Mouse (Mus musculus) midbrain, embryonic 10.5 days (tissue): ENCODE measurements at regions not wholly inside any gene's neighbourhood (a gene's known extent, or its start where the extent isn't known, plus 50 kb on each side); places are given as distances from the start of the nearest gene placed in this dataset.
A peak's percentile ranks its signal among the peaks of the same experiment; 100 is the strongest.

ENCODE experiments used
- DNase-seq: peaks from one replicate; pipeline ENCODE4 v3.0.0-alpha.2; 2017; ENCODE audit warnings: low spot score
- H3K27ac ChIP-seq: fragments of 300-500 bp; sonication (generic); replicated peaks from 2 replicates; pipeline ENCODE4 v1.5.1; 2016; ENCODE audit warnings: mild to moderate bottlenecking
- H3K27me3 ChIP-seq: fragments of 300-500 bp; sonication (generic); 2 replicates; pipeline ENCODE4 v1.6.1; 2016; ENCODE audit warnings: low read depth, mild to moderate bottlenecking; ENCODE audit not compliant: poor library complexity, severe bottlenecking
- H3K36me3 ChIP-seq: fragments of 300-500 bp; sonication (generic); 2 replicates; pipeline ENCODE4 v1.6.1; 2016; ENCODE audit warnings: mild to moderate bottlenecking, moderate library complexity
- H3K4me1 ChIP-seq: fragments of 300-500 bp; sonication (generic); 2 replicates; pipeline ENCODE4 v1.6.1; 2016
- H3K4me3 ChIP-seq: fragments of 300-500 bp; sonication (generic); 2 replicates; pipeline ENCODE4 v1.5.1; 2016; ENCODE audit warnings: mild to moderate bottlenecking, moderate library complexity
- H3K9me3 ChIP-seq: fragments of 300-500 bp; sonication (generic); replicated peaks from 2 replicates; pipeline ENCODE4 v1.6.1; 2016; ENCODE audit warnings: mild to moderate bottlenecking
- WGBS: fragments of 180-500 bp; shearing (Covaris S2); methylation state at CpG from one replicate; pipeline ENCODE4 v1.1.7; 2016; 5-methylcytosine and 5-hydroxymethylcytosine counted together

GRCm38 (mm10) chr2:157633286-157633685 lies 62.2 kb upstream of the Blcap start:
- Histone ChIP-seq H3K4me1 (no peaks in the 10 kb centered on the region), H3K27ac (no peak overlapping the region), H3K36me3 (no peaks in the 10 kb centered on the region), H3K4me3 (no peak overlapping the region), H3K9me3 (no peaks in the 10 kb centered on the region), H3K27me3 (0 out of 2 replicates have a peak, but pooled peaks cover 6% of the 10 kb centered on the region)
- no peak for DNase-seq
- 56% methylated on average over 7 of the region's 7 CpGs for WGBS

DNA sequence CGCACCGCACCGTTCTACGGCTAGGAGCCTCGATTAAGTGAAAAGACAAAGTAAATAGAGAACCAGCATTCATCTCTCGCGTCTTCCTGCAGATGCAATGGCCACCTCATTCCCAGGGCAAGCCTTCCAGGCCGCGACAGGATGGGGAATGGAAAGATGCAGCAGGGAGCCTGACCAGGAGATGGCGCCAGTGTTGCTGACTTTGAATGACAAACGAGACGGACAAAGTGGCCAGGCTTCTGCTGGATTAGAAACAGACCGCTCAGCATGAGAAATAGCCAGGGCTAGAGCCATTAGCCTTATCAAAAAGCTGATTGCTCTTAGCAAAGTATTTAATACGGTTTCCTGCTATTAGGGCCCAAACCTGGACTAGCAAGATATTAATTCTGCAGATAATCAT lies 64.6 kb upstream of the Blcap start:
- WGBS, result 7% methylated on average over 14 of the region's 14 CpGs
- H3K4me1 ChIP-seq, result peaks cover under 1% of the 10 kb centered on the region; the same call in 1 of the 2 replicates
- peak; percentile 90 for DNase-seq
- no peak overlapping the region for H3K27ac ChIP-seq
- no peaks in the 10 kb centered on the region for H3K36me3 ChIP-seq
- 0 out of 2 replicates have a peak, but pooled peaks cover 6% of the 10 kb centered on the region for H3K27me3 ChIP-seq
- no peak overlapping the region for H3K4me3 ChIP-seq
- no peaks in the 10 kb centered on the region for H3K9me3 ChIP-seq

- no peak overlapping the region for H3K27ac ChIP-seq
- peaks cover 3% of the 10 kb centered on the region; the same call in 1 of the 2 replicates for H3K4me1 ChIP-seq
- DNase-seq, result no peak
- no peaks in the 10 kb centered on the region for H3K27me3 ChIP-seq
- H3K9me3 ChIP-seq, result no peaks in the 10 kb centered on the region
- no peaks in the 10 kb centered on the region for H3K36me3 ChIP-seq
- 38% methylated on average over 4 of the region's 4 CpGs for WGBS
- no peak overlapping the region for H3K4me3 ChIP-seq
Measured at GRCm38 (mm10) chr2:157640873-157641272, 69.8 kb upstream of the Blcap start.

GRCm38 (mm10) chr2:157663584-157664375 lies 73.4 kb upstream of the Ctnnbl1 start:
- no peak overlapping the region for H3K4me3 ChIP-seq
- WGBS, result 37% methylated on average over 20 of the region's 20 CpGs
- H3K36me3 ChIP-seq, result no peaks in the 10 kb centered on the region
- H3K27ac ChIP-seq, result no peak overlapping the region
- H3K4me1 ChIP-seq, result peaks cover 12% of the 10 kb centered on the region; the same call in 1 of the 2 replicates
- no peaks in the 10 kb centered on the region for H3K27me3 ChIP-seq
- no peaks in the 10 kb centered on the region; the same call in 1 of the 2 replicates for H3K9me3 ChIP-seq
- peak; percentile 65 for DNase-seq

DNA sequence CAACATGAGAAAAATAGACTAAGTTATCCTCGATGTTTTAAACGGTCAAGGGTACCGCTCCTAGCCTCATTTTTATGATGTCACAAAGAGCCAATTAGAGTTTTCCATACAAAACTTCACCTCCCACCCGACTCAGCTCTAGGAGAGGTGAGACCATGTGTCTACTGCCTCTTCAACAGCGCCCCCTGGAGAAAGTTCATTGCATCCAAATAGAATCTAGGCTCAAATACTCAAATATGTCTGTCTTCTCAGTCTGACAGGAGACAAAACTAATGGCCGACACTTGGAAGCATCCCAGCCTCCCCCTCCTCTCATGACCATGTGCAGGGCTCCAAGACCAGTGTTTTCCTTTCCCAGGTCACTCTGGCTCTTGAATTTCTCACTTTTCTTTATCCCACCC lies 72.7 kb upstream of the Ctnnbl1 start:
- Histone ChIP-seq H3K4me3 (no peak overlapping the region), H3K36me3 (no peaks in the 10 kb centered on the region), H3K27ac (no peak overlapping the region), H3K9me3 (no peaks in the 10 kb centered on the region), H3K27me3 (no peaks in the 10 kb centered on the region), H3K4me1 (peaks cover 5% of the 10 kb centered on the region; the same call in 1 of the 2 replicates)
- DNase-seq, result no peak
- 66% methylated on average over 6 of the region's 6 CpGs for WGBS

DNA sequence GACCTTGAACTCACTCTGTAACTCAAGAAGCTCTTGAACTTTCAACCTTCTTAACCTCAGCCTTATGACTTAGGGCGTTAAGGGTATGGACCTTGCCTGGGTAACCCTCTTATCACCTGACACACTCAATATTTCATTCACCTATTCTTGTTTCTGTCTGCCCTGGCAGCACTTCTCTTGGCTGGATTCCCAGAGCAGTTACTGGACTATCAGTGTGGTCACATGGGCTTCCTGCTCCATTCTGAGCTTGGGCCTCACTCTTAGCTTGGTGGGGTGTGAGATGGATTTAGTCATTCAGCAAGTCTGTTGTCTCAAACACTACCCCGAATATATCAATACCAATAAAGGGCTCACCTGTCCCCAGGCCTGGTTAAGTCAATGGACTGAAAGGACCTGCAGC lies 67.0 kb upstream of the Ctnnbl1 start:
- no peak for DNase-seq
- Histone ChIP-seq H3K4me1 (no peaks in the 10 kb centered on the region), H3K9me3 (no peaks in the 10 kb centered on the region), H3K27me3 (0 out of 2 replicates have a peak, but pooled peaks cover 4% of the 10 kb centered on the region), H3K27ac (no peak overlapping the region), H3K36me3 (no peaks in the 10 kb centered on the region), H3K4me3 (no peak overlapping the region)
- 89% methylated on average over 2 of the region's 2 CpGs for WGBS

DNA sequence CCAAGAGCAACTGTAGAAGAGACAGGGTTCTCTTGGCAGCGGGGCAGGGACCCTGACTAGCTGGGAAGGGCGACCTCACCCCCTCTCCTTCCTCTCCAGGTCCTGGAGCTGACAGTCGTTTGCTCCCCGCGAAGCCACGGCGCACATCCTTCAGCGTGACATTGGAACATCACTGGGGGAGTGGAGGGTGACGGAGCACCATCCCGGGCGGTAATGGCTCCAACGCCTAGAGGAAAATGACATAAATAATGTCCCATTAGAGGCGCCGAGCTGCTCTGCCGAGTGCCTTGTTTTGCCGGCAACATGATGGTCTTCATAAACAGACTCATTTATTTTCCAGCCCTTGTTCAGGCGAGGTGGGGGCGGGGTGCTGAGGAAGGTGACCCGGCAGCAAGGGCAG lies 62.3 kb upstream of the Ctnnbl1 start:
- no peak overlapping the region for H3K4me3 ChIP-seq
- 0 out of 2 replicates have a peak, but pooled peaks cover 9% of the 10 kb centered on the region for H3K4me1 ChIP-seq
- H3K36me3 ChIP-seq, result no peaks in the 10 kb centered on the region
- H3K27ac ChIP-seq, result no peak overlapping the region
- DNase-seq, result no peak
- WGBS, result 80% methylated on average over 19 of the region's 19 CpGs
- 0 out of 2 replicates have a peak, but pooled peaks cover 4% of the 10 kb centered on the region for H3K27me3 ChIP-seq
- H3K9me3 ChIP-seq, result no peaks in the 10 kb centered on the region

DNA sequence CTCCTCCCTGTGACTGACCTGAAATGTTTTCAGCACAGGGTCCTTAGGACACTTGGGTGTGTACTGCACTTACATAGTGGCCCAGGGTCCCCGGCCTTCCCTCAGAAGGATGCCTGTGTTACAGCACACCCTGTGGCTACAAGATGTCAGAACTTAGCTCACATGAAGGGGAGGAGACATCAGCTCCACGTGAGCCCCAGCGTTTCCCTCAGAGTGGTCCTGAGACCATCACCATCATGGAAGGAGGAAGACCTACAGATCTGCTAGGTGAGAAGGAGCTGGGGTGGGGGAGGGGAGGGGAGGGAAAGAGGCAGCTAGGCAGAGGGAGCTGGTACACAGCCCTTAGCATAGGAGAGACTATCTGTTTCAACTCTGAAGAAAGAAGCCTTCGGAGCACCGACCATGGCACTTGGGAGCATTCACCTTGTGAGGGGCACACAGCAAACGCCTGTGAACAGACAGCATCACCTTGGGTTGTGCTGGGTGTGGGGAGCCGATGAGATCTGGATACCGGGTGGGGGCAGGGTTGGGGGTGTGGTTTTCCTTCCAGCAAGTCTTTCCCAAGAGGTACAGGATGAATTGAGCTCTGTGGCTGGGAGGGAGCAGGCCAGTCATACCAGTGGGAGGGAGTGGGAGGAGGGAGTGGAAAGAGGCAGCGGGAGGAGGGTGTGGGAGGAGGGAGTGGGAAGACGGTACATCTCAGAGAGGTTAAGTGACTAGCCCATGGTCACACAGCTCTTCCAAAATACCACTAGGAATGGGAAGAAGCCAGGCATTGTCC lies 60.6 kb upstream of the Ctnnbl1 start:
- H3K4me3 ChIP-seq, result no peak overlapping the region
- H3K27ac ChIP-seq, result no peak overlapping the region
- 59% methylated on average over 10 of the region's 10 CpGs for WGBS
- H3K36me3 ChIP-seq, result no peaks in the 10 kb centered on the region
- 0 out of 2 replicates have a peak, but pooled peaks cover 4% of the 10 kb centered on the region for H3K27me3 ChIP-seq
- no peak for DNase-seq
- no peaks in the 10 kb centered on the region for H3K9me3 ChIP-seq
- H3K4me1 ChIP-seq, result 0 out of 2 replicates have a peak, but pooled peaks cover 9% of the 10 kb centered on the region

DNA sequence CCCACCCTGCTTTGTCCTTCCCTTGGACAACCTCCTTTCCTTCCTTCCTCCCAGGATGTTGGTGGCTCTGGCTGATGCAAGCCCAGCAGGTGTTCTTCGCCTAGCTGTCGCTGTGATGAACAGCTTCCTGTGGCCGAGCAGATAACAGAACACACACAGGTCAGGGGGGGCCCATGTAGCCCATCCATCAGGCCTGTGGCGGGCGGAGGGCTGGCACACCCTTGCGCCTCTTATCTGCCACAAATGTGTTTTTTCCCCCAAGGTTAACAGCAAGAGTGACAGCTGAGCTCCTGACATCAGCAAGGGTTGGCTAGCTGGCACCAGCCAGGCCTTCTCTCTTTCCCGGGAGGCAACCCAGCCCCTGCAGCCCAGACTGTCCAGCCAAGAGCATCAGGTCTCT lies 59.9 kb upstream of the Ctnnbl1 start:
- no peaks in the 10 kb centered on the region for H3K36me3 ChIP-seq
- DNase-seq, result no peak
- H3K4me3 ChIP-seq, result no peak overlapping the region
- no peak overlapping the region for H3K27ac ChIP-seq
- 0 out of 2 replicates have a peak, but pooled peaks cover 4% of the 10 kb centered on the region for H3K27me3 ChIP-seq
- H3K9me3 ChIP-seq, result no peaks in the 10 kb centered on the region
- H3K4me1 ChIP-seq, result 0 out of 2 replicates have a peak, but pooled peaks cover 9% of the 10 kb centered on the region
- WGBS, result 72% methylated on average over 7 of the region's 7 CpGs

DNA sequence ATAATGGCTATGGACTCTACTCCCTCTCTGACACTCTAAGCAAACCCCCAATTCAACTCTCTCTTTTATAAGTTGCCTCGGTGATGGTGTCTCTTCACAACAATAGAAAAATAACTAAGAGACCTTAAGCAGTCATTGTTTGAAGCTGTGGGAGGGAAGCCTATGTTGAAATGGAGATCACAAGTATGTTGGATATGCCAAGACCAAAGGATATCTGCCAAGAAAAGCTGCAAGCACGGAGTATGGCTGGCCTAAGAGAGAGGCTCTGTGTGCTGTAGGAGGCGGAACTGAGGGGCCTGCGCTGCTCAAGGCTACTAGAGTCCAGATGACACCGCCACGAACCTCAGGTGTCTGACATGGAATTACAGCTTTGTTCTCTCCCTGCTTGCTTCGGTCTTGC lies 55.3 kb upstream of the Ctnnbl1 start:
- no peak overlapping the region for H3K27ac ChIP-seq
- no peaks in the 10 kb centered on the region for H3K4me1 ChIP-seq
- H3K36me3 ChIP-seq, result no peaks in the 10 kb centered on the region
- no peaks in the 10 kb centered on the region for H3K9me3 ChIP-seq
- H3K4me3 ChIP-seq, result no peak overlapping the region
- 81% methylated on average over 7 of the region's 7 CpGs for WGBS
- no peak for DNase-seq
- no peaks in the 10 kb centered on the region for H3K27me3 ChIP-seq
